Mouse (Mus musculus): ENCODE data around the gene Atxn2l. TPM values are rescaled to one million over a fixed set of nuclear protein-coding genes. Genes with fewer than 3 reads are reported as not detected.

Gene Atxn2l
- total RNA-seq (2021) (10 to 100 TPM; 34.0 to 37.6 TPM), polyA plus RNA-seq (2012; rRNA removed) (48.1 and 66.7 TPM in 2 replicates)
- long read RNA-seq, partial matches to known transcripts, result 4 of 13 reads
- long read RNA-seq, other reads (novel, unspliced or antisense), result 9 of 13 reads

DNA sequence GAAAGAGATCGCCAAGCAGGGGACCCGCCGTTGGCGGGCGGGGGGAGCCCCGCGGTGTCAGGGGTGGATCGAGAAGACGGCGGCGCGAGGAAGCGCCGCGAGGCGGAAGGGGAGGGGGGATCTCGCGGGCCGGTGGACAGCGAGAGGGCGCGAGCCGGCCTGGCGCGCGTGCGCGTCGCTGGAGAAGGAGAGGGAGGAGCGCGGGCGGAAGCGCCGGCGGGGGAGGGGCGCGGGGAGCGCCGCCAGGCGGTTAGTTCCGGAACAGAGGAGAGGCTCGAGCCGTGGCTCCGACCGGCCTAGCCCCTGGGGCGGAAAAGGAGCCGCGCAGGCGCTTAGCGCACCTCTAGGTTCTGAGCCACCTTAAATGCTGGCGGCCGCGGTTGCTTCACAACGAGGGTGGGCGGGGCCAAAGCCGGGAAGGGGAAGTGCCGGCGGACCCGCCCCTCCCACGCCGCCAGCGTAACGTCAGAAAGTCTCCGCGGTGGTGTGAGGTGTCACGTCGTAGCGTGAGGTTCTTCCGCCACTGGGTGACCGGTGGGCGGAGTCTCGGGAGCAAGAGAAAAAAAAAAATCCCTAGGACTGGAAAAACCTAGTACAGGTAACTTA is at the start of gene Atxn2l:
TSS of gene Atxn2l (minus strand) at position 165 of the 606 bp plus-strand sequence.
- intact Hi-C loops (cut with DNase I), result loop anchor here (10.0 kb wide), 1 partner anchor 361 kb away; the partner anchor contains the start of genes Hirip3 and Ino80e
- H3K27ac ChIP-seq, result peak within 1 kb of the TSS; percentile 98
- peak; percentile 98 to 99 for DNase-seq
- peak; percentile 60 for TF ChIP-seq POLR2A (IDR thresholded peaks at IDR 0.05; ENCODE audit: insufficient read depth, low read depth, low read length)
- peak; percentile 80 for TF ChIP-seq CTCF (IDR thresholded peaks at IDR 0.05)
- peak; percentile 93 for TF ChIP-seq EP300 (IDR thresholded peaks at IDR 0.05; ENCODE audit: insufficient read depth, low read depth, low read length)
- H3K36me3 ChIP-seq (ENCODE audit: control insufficient read depth, insufficient read depth, low read length), result peaks cover 9% of the 10 kb centered on the region
- H3K9ac ChIP-seq (ENCODE audit: low read depth, low read length), result peak within 1 kb of the TSS; percentile 96
- no peaks in the 10 kb centered on the region for H3K4me1 ChIP-seq (ENCODE audit: control insufficient read depth, insufficient read depth, low read length)
- H3K4me3 ChIP-seq, result peak within 1 kb of the TSS; percentile 99
- H3K79me2 ChIP-seq (replicated peaks; ENCODE audit: control insufficient read depth, insufficient read depth, low read length), result no peaks in the 10 kb centered on the region
- WGBS, result under 1% methylated on average over 56 of the region's 72 CpGs
- H3K27me3 ChIP-seq (ENCODE audit: control insufficient read depth, insufficient read depth, low read length), result no peaks in the 10 kb centered on the region

DNA sequence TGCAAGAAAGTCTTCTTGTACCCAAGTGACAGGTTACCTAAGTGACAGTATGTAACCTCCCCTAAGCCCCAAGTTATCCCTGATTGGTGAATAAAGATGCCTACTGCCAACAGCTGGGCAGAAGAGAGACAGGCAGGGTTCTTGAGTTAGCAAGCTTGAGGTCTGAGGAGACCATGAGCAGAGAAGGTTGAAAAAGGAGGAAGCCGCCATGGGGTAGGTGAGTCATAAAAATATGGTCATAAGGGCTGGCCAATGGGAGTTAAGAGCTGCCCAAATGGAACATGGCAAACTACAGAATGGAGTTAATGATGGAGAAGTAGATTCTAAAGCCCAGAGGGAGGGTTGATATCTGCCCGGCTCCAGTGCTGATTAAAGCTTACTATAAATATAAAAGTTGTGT is 42.4 kb upstream of the Atxn2l start:
- Histone ChIP-seq H3K9ac (ENCODE audit: low read depth, low read length) (no peak overlapping the region), H3K4me3 (no peak overlapping the region), H3K36me3 (ENCODE audit: control insufficient read depth, insufficient read depth, low read length) (no peaks in the 10 kb centered on the region; the same call in none of the 2 replicates), H3K79me2 (replicated peaks; ENCODE audit: control insufficient read depth, insufficient read depth, low read length) (no peaks in the 10 kb centered on the region), H3K27me3 (ENCODE audit: control insufficient read depth, insufficient read depth, low read length) (no peaks in the 10 kb centered on the region), H3K27ac (no peak overlapping the region), H3K4me1 (ENCODE audit: control insufficient read depth, insufficient read depth, low read length) (no peaks in the 10 kb centered on the region)
- TF ChIP-seq POLR2A (IDR thresholded peaks at IDR 0.05; ENCODE audit: insufficient read depth, low read depth, low read length) (no peak), CTCF (IDR thresholded peaks at IDR 0.05) (no peak), EP300 (IDR thresholded peaks at IDR 0.05; ENCODE audit: insufficient read depth, low read depth, low read length) (no peak)
- peak in 1 of 2 experiments; percentile 7 for DNase-seq
- intact Hi-C loops (cut with DNase I), result no loop called here
- 71% methylated on average over 2 of the region's 2 CpGs for WGBS

GRCm38 (mm10) chr7:126541661-126542060 is 38.4 kb upstream of the Atxn2l start:
- no peak for DNase-seq
- TF ChIP-seq EP300 (IDR thresholded peaks at IDR 0.05; ENCODE audit: insufficient read depth, low read depth, low read length), result no peak
- no peak for TF ChIP-seq POLR2A (IDR thresholded peaks at IDR 0.05; ENCODE audit: insufficient read depth, low read depth, low read length)
- no peak for TF ChIP-seq CTCF (IDR thresholded peaks at IDR 0.05)

GRCm38 (mm10) chr7:126537820-126538585 is 34.8 kb upstream of the Atxn2l start:
- no peak for DNase-seq
- 40% methylated on average over 5 of the region's 5 CpGs for WGBS
- Histone ChIP-seq H3K36me3 (ENCODE audit: control insufficient read depth, insufficient read depth, low read length) (no peaks in the 10 kb centered on the region), H3K27ac (no peak overlapping the region), H3K4me1 (ENCODE audit: control insufficient read depth, insufficient read depth, low read length) (no peaks in the 10 kb centered on the region), H3K4me3 (no peak overlapping the region), H3K9ac (ENCODE audit: low read depth, low read length) (no peak overlapping the region), H3K79me2 (replicated peaks; ENCODE audit: control insufficient read depth, insufficient read depth, low read length) (no peaks in the 10 kb centered on the region), H3K27me3 (ENCODE audit: control insufficient read depth, insufficient read depth, low read length) (no peaks in the 10 kb centered on the region)
- no peak for TF ChIP-seq EP300 (IDR thresholded peaks at IDR 0.05; ENCODE audit: insufficient read depth, low read depth, low read length)
- peak; percentile 60 for TF ChIP-seq CTCF (IDR thresholded peaks at IDR 0.05)
- intact Hi-C loops (cut with DNase I), result no loop called here

More at GRCm38 (mm10) chr7:126541661-126542060, 38.4 kb upstream of the Atxn2l start:
- H3K27ac ChIP-seq, result no peak overlapping the region
- no peak overlapping the region for H3K9ac ChIP-seq (ENCODE audit: low read depth, low read length)
- H3K27me3 ChIP-seq (ENCODE audit: control insufficient read depth, insufficient read depth, low read length), result no peaks in the 10 kb centered on the region
- 78% methylated on average over 1 of the region's 1 CpGs for WGBS
- H3K4me3 ChIP-seq, result no peak overlapping the region
- no peaks in the 10 kb centered on the region for H3K79me2 ChIP-seq (replicated peaks; ENCODE audit: control insufficient read depth, insufficient read depth, low read length)
- intact Hi-C loops (cut with DNase I), result no loop called here
- no peaks in the 10 kb centered on the region for H3K4me1 ChIP-seq (ENCODE audit: control insufficient read depth, insufficient read depth, low read length)
- H3K36me3 ChIP-seq (ENCODE audit: control insufficient read depth, insufficient read depth, low read length), result no peaks in the 10 kb centered on the region; the same call in 1 of the 2 replicates

- H3K36me3 ChIP-seq (ENCODE audit: control insufficient read depth, insufficient read depth, low read length), result no peaks in the 10 kb centered on the region
- H3K9ac ChIP-seq (ENCODE audit: low read depth, low read length), result no peak overlapping the region
- no peaks in the 10 kb centered on the region for H3K4me1 ChIP-seq (ENCODE audit: control insufficient read depth, insufficient read depth, low read length)
- TF ChIP-seq CTCF (IDR thresholded peaks at IDR 0.05), result no peak
- TF ChIP-seq EP300 (IDR thresholded peaks at IDR 0.05; ENCODE audit: insufficient read depth, low read depth, low read length), result no peak
- TF ChIP-seq POLR2A (IDR thresholded peaks at IDR 0.05; ENCODE audit: insufficient read depth, low read depth, low read length), result no peak
- H3K27ac ChIP-seq, result no peak overlapping the region
- intact Hi-C loops (cut with DNase I), result no loop called here
- no peaks in the 10 kb centered on the region for H3K79me2 ChIP-seq (replicated peaks; ENCODE audit: control insufficient read depth, insufficient read depth, low read length)
- no peak for DNase-seq
- no peak overlapping the region for H3K4me3 ChIP-seq
- 63% methylated on average over 9 of the region's 9 CpGs for WGBS
- no peaks in the 10 kb centered on the region for H3K27me3 ChIP-seq (ENCODE audit: control insufficient read depth, insufficient read depth, low read length)
These were observed 33.2 kb upstream of the Atxn2l start for GRCm38 (mm10) chr7:126536466-126536865.

All from heart, adult 2 months (tissue).